Mouse (Mus musculus): ENCODE results near the gene Hebp1. TPM values are rescaled to one million over a fixed set of nuclear protein-coding genes. Genes with fewer than 3 reads are reported as not detected.

Gene Hebp1
- polyA plus RNA-seq (2015; fragmentation: Nextera tagmentation; extraction: Ambion mirVana) = 4.7 and 6.1 TPM in 2 replicates

DNA sequence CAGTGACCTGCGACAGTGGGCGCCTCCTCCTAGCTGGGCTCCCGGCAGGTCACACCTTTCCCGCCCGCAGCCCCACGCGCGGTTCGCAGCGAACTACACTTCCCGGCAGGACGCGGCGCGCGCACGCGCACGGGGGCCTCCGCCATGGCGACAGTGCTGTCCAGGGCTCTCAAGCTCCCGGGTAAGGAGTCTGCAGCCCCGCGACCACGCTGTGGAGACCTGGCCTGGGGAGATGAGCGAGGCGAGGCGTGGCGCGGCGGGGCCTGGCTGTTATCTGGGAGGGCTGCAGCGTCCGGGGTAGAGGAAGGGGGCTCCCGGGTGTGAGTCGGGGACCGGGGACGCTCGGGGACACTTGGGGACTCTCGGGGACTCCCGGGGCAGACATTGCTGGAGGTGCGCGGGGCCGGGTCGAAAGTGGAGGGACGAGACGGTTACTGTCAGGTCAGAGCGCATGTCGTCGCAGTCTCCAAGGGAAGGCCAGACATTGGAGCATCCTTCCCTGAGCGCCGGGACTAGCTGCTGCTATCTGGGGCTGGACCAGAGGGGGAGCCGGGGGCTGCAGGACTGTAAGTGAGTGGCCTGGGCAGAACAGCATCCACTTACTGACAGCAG lies at the start of gene Hebp1, which contains the start of gene Fam234b:
Gene Hebp1 (minus strand): TSS at position 102 of the 612 bp plus-strand sequence.
Gene Fam234b (plus strand): TSS at position 57 of the 612 bp plus-strand sequence.
- no peaks in the 10 kb centered on the region for H3K36me3 ChIP-seq (replicated peaks)
- WGBS = under 1% methylated on average over 52 of the region's 52 CpGs
- H3K27me3 ChIP-seq (replicated peaks) = no peaks in the 10 kb centered on the region

DNA sequence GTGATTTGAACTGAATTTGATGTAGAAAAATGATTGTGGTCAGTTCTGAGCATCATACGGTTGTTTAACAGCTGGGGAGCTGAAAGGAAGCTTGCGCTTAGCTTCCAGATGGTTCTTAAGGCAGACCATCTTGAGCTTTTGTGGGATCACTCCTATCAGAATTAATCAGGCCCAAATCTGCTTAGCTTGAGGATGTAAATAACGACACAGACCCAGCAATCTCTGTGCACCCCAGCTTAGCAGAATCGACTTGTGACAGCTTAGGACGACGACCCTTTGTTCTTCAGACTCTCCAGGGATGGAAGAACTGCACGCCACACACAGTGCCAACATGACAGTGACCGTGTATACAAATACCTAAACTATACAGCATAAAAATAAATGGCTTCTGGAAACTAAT lies 47.8 kb upstream of the Hebp1 start:
- Histone ChIP-seq H3K4me1 (peaks cover 8% of the 10 kb centered on the region; the same call in 1 of the 2 replicates), H3K4me3 (no peak overlapping the region), H3K9me3 (no peaks in the 10 kb centered on the region), H3K27me3 (replicated peaks) (no peaks in the 10 kb centered on the region), H3K27ac (no peak overlapping the region), H3K4me2 (no peak overlapping the region), H3K9ac (no peak overlapping the region), H3K36me3 (replicated peaks) (no peaks in the 10 kb centered on the region)
- WGBS = 31% methylated on average over 8 of the region's 8 CpGs
- no peak for ATAC-seq (replicated peaks)

More for the DNA sequence above, at the start of gene Hebp1, which contains the start of gene Fam234b:
- ATAC-seq (replicated peaks) = peak; percentile 96
- Histone ChIP-seq H3K4me2 (peak within 1 kb of the TSS; percentile 96), H3K4me3 (peak within 1 kb of the TSS; percentile 89), H3K4me1 (peaks cover 24% of the 10 kb centered on the region), H3K27ac (peak within 1 kb of the TSS; percentile 86), H3K9ac (peak within 1 kb of the TSS; percentile 86), H3K9me3 (no peaks in the 10 kb centered on the region)

DNA sequence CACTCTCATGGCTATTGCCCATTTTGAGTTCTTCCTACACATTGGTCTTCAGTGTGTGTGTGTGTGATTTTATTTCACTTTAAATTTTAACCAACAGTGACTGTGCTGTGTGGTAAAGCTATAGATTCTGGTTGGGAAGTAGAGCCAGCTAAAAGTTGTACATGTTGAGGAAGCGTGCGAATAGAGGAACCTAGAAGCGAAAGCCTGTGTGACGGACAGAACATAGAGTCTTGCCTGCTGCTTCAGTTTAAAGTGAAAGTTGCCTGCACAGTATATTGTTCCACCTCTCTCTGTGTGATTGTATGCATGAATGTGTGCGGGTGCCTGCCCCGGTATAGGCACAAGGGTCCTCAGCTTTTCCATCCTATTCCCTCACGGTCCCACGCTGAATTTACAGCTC lies 42.5 kb upstream of the Hebp1 start:
- Histone ChIP-seq H3K27ac (no peak overlapping the region), H3K4me1 (0 out of 2 replicates have a peak, but pooled peaks cover 2% of the 10 kb centered on the region), H3K4me3 (no peak overlapping the region), H3K4me2 (no peak overlapping the region), H3K9me3 (no peaks in the 10 kb centered on the region), H3K36me3 (replicated peaks) (no peaks in the 10 kb centered on the region), H3K27me3 (replicated peaks) (no peaks in the 10 kb centered on the region), H3K9ac (no peak overlapping the region)
- WGBS = 96% methylated on average over 8 of the region's 8 CpGs
- ATAC-seq (replicated peaks) = no peak

GRCm38 (mm10) chr6:135238211-135238610 lies 40.4 kb upstream of the Hebp1 start:
- Histone ChIP-seq H3K27ac (no peak overlapping the region), H3K4me2 (no peak overlapping the region), H3K9me3 (no peaks in the 10 kb centered on the region), H3K9ac (no peak overlapping the region), H3K27me3 (replicated peaks) (no peaks in the 10 kb centered on the region), H3K4me1 (no peaks in the 10 kb centered on the region), H3K4me3 (no peak overlapping the region), H3K36me3 (replicated peaks) (0 out of 2 replicates have a peak, but pooled peaks cover under 1% of the 10 kb centered on the region)
- WGBS = 56% methylated on average over 4 of the region's 4 CpGs
- ATAC-seq (replicated peaks) = no peak

- ATAC-seq (replicated peaks) = no peak
- 0 out of 2 replicates have a peak, but pooled peaks cover 4% of the 10 kb centered on the region for H3K36me3 ChIP-seq (replicated peaks)
- no peaks in the 10 kb centered on the region for H3K4me1 ChIP-seq
- H3K4me2 ChIP-seq = no peak overlapping the region
- no peak overlapping the region for H3K9ac ChIP-seq
- no peaks in the 10 kb centered on the region for H3K9me3 ChIP-seq
- H3K4me3 ChIP-seq = no peak overlapping the region
- H3K27ac ChIP-seq = no peak overlapping the region
- WGBS = 76% methylated on average over 14 of the region's 14 CpGs
- H3K27me3 ChIP-seq (replicated peaks) = no peaks in the 10 kb centered on the region
Observed at GRCm38 (mm10) chr6:135237326-135237725, 39.5 kb upstream of the Hebp1 start.

DNA sequence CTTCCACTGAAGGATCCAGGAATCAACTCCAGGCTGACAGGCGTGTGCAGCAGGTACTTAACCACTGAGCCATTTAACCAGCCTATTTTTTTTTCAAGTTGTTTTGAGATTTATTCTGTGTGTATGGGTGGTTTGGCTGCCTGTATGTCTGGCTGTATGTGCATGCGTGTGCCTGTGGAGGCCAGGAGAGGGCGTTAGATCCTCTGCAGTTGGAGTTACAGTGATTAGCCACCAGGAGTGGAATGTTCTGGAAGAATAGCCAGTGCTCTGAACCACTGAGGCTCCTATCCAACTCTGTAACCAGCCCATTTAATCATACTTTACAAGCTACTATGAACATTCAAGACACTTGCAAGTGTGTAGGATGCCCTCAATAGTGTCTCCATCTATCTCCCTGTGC lies 38.8 kb upstream of the Hebp1 start:
- Histone ChIP-seq H3K4me3 (no peak overlapping the region), H3K4me1 (no peaks in the 10 kb centered on the region), H3K4me2 (no peak overlapping the region), H3K36me3 (replicated peaks) (peaks cover 4% of the 10 kb centered on the region; the same call in 1 of the 2 replicates), H3K27ac (no peak overlapping the region), H3K9me3 (no peaks in the 10 kb centered on the region), H3K27me3 (replicated peaks) (no peaks in the 10 kb centered on the region), H3K9ac (no peak overlapping the region)
- WGBS = 95% methylated on average over 3 of the region's 3 CpGs
- ATAC-seq (replicated peaks) = no peak

DNA sequence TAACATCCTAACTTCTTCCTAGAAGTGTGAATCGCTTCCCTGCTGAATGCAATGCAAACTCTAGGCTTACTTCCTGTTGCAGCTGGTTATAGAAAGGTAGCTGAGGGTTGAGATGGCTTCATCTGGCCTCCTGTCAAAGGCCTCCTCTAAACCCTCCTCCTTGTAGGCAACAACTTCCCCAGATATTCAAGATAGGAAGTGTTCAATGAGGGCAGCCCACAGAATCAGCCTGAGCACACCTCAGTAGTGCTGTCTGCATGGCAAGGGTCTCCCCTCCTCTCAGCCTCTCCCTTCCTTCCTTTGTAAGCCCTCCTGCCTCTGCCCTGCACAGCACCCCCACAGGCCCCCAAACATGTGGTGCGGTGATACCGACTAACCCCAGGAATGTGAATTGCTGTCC lies 37.9 kb upstream of the Hebp1 start:
- Histone ChIP-seq H3K4me3 (no peak overlapping the region), H3K4me2 (no peak overlapping the region), H3K9ac (no peak overlapping the region), H3K27ac (no peak overlapping the region), H3K4me1 (no peaks in the 10 kb centered on the region), H3K27me3 (replicated peaks) (no peaks in the 10 kb centered on the region), H3K36me3 (replicated peaks) (peaks cover 4% of the 10 kb centered on the region; the same call in 1 of the 2 replicates), H3K9me3 (no peaks in the 10 kb centered on the region)
- 94% methylated on average over 3 of the region's 3 CpGs for WGBS
- no peak for ATAC-seq (replicated peaks)

DNA sequence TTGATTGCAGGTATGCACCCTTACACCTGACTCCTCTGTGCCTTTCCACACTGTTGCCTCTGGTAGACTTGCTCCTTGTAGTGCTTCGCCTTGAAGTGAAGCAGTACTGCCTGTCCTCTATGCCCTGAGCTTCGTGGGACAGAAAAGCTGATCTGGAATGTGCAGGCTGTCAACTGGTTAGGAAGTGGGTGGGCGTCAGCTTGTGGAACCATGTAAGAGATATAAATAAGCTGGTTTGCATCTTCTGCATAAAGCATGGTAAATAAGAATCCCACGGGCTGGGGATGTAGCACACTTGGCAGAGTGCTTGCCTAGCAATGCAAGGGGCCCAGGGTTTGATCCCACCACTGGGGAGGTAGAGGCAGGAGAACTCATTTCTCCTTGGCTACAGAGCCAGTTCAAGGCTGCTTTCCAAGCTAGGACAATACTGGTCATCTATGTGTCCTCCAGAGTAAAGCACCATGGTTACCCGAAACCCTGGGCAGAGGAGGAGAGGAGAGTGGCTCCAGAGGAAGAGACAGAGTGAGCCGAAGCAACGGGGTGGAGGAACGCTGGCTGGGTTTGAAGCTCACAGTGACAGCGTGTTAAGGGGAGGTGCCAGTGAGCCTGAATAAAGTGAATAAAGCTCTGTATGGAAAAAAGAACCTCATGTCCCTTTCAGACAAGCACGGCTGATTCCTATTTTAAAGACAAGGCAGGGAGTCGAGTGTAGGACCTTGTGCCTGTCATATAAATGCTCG lies 34.8 kb upstream of the Hebp1 start:
- H3K9ac ChIP-seq = no peak overlapping the region
- no peak overlapping the region for H3K4me2 ChIP-seq
- WGBS = 64% methylated on average over 12 of the region's 12 CpGs
- H3K4me1 ChIP-seq = no peaks in the 10 kb centered on the region
- no peaks in the 10 kb centered on the region for H3K9me3 ChIP-seq
- H3K27me3 ChIP-seq (replicated peaks) = no peaks in the 10 kb centered on the region
- no peak for ATAC-seq (replicated peaks)
- peaks cover 6% of the 10 kb centered on the region; the same call in 1 of the 2 replicates for H3K36me3 ChIP-seq (replicated peaks)
- H3K4me3 ChIP-seq = no peak overlapping the region
- H3K27ac ChIP-seq = no peak overlapping the region

DNA sequence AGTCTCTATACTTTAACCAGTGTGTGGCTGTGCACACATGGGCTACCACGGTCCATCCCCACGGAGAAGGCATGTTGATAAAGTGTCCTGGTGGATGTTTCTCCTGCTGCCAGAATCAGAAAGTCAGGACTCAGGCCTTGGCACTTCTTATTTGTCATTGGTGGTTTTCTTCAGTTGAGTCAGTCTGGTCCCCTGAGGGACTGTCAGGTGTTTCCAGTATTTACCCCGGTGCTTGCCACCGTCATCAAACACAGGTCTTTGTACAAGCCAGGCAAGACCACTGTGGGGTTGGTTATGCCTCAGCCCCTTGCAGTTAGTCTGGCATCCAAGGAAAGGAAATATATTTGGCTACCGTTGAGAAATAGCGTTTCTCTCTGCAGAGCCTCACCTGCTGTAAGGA lies 32.8 kb upstream of the Hebp1 start:
- no peak for ATAC-seq (replicated peaks)
- Histone ChIP-seq H3K27ac (no peak overlapping the region), H3K9me3 (no peaks in the 10 kb centered on the region), H3K27me3 (replicated peaks) (no peaks in the 10 kb centered on the region), H3K4me1 (no peaks in the 10 kb centered on the region), H3K4me2 (no peak overlapping the region), H3K4me3 (no peak overlapping the region), H3K36me3 (replicated peaks) (peaks cover 16% of the 10 kb centered on the region; the same call in 1 of the 2 replicates), H3K9ac (no peak overlapping the region)
- 93% methylated on average over 6 of the region's 6 CpGs for WGBS

- no peak for ATAC-seq (replicated peaks)
- Histone ChIP-seq H3K4me2 (no peak overlapping the region), H3K4me1 (peaks cover 5% of the 10 kb centered on the region), H3K36me3 (replicated peaks) (peaks cover 16% of the 10 kb centered on the region; the same call in 1 of the 2 replicates), H3K27me3 (replicated peaks) (no peaks in the 10 kb centered on the region), H3K27ac (no peak overlapping the region), H3K9me3 (no peaks in the 10 kb centered on the region), H3K4me3 (no peak overlapping the region), H3K9ac (no peak overlapping the region)
- WGBS = 36% methylated on average over 10 of the region's 10 CpGs
Observed at GRCm38 (mm10) chr6:135228465-135228941, 30.7 kb upstream of the Hebp1 start.

DNA sequence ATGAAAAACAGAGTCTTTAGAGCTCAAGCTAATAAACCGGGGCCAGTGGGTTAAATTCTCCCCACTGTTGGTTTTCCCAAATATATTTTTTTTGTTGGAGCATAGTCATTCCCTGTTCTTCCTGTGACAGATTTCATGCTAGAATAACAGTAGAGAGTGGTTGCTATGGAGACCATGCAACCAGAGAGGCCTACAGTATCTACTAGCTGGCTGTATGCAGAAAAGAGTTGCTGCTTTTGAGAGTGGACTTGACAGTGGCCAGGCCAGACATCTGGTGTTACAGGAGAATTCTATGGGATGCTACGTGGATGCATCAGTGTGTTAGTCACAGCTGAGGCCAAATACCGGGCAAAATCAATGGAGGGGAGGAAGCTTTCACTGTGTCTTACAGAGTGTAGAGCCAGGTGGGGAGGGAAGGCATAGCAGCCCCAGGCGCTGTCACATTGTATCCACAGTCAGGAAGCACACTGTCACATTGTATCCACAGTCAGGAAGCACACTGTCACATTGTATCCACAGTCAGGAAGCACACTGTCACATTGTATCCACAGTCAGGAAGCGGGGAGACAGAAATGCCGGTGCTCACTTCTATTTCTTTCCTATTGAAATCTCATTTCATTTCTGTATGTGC lies 26.1 kb upstream of the Hebp1 start:
- 50% methylated on average over 6 of the region's 6 CpGs for WGBS
- Histone ChIP-seq H3K9me3 (no peaks in the 10 kb centered on the region), H3K27ac (peak overlapping the region; percentile 43), H3K9ac (no peak overlapping the region), H3K4me3 (no peak overlapping the region), H3K27me3 (replicated peaks) (no peaks in the 10 kb centered on the region), H3K4me2 (no peak overlapping the region), H3K36me3 (replicated peaks) (peaks cover 16% of the 10 kb centered on the region; the same call in 1 of the 2 replicates), H3K4me1 (peaks cover 5% of the 10 kb centered on the region)
- ATAC-seq (replicated peaks) = peak; percentile 91

- ATAC-seq (replicated peaks) = no peak
- Histone ChIP-seq H3K4me1 (peaks cover 5% of the 10 kb centered on the region), H3K27me3 (replicated peaks) (no peaks in the 10 kb centered on the region), H3K9ac (no peak overlapping the region), H3K27ac (no peak overlapping the region), H3K9me3 (no peaks in the 10 kb centered on the region), H3K4me3 (no peak overlapping the region), H3K36me3 (replicated peaks) (peaks cover 20% of the 10 kb centered on the region; the same call in 1 of the 2 replicates), H3K4me2 (no peak overlapping the region)
- WGBS = 89% methylated on average over 5 of the region's 5 CpGs
Observed at GRCm38 (mm10) chr6:135219916-135220315, 22.1 kb upstream of the Hebp1 start.
